Mouse (Mus musculus) liver, adult 2 months (tissue): ENCODE measurements around the gene Amd1.

Experiments
- CTCF ChIP-seq: fragments of 200-500 bp; IDR thresholded peaks from 2 replicates; pipeline ENCODE4 v1.5.1; 2011; ENCODE audit warnings: low read depth, low read length, control low read depth
- POLR2A ChIP-seq: fragments of 200-500 bp; IDR thresholded peaks from 2 replicates; pipeline ENCODE4 v1.6.1; 2011; ENCODE audit warnings: low read length, control low read depth; ENCODE audit not compliant: insufficient read depth; ENCODE audit errors: extremely low read depth

GRCm38 (mm10) chr10:40258401-40258966 is 43.5 kb downstream of the Amd1 start:
- peak; percentile 19; the same call in 1 of the 2 replicates for TF ChIP-seq CTCF
- peak; percentile 93; the same call in 1 of the 2 replicates for TF ChIP-seq POLR2A
